Mouse (Mus musculus): Measurements from ENCODE around the gene Col6a1.

Gene Col6a1

GRCm38 (mm10) chr10:76725097-76725496, 871 bp downstream of the Col6a1 start:
- no peak for DNase-seq (ENCODE audit: low read depth, low spot score)

- no peak for DNase-seq (ENCODE audit: low read depth, low spot score)
Measured at GRCm38 (mm10) chr10:76724231-76724736, 1.7 kb downstream of the Col6a1 start.

GRCm38 (mm10) chr10:76722751-76723450, 3.1 kb downstream of the Col6a1 start:
- DNase-seq (ENCODE audit: low read depth, low spot score): no peak

GRCm38 (mm10) chr10:76721746-76722145, 4.2 kb downstream of the Col6a1 start:
- DNase-seq (ENCODE audit: low read depth, low spot score): no peak

DNA sequence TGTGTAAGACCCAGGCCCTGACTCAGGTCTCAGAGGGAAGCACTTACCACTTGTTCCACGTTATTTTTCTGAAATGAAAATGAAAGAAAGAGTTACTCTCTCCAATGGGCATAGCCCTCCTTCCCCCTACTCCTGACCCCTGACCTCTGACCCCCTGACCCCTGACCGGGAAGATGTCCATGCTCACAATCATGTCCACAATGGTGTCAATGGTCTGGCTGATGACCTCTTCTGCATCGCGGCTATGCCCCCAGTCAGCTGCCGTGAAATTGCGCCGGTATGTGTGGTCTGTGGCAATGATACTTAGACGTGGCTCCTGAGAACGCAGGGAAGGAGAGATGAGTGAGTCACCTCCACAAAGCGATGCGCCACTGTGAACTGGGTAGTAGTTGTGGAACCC, 4.8 kb downstream of the Col6a1 start:
- no peak for DNase-seq (ENCODE audit: low read depth, low spot score)

DNA sequence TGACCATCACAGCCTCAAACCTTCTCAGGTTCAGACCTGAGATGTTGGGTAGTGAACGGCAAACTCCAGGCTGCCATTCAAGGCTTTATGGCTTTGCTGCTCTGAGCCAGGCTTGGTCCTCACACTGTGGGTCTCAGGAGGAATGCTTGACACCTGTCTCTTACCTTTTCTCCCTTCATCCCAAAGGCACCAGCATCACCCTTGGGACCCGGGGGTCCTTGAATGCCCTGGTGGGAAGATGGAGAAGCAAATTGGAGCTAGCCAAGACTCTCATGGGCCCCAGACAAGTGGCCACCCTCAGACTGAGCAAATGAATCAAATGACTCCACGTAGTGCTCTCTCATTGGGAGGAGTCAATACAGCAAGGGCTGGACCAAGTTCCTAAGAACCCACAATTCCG, 8.3 kb downstream of the Col6a1 start:
- no peak for DNase-seq (ENCODE audit: low read depth, low spot score)

DNA sequence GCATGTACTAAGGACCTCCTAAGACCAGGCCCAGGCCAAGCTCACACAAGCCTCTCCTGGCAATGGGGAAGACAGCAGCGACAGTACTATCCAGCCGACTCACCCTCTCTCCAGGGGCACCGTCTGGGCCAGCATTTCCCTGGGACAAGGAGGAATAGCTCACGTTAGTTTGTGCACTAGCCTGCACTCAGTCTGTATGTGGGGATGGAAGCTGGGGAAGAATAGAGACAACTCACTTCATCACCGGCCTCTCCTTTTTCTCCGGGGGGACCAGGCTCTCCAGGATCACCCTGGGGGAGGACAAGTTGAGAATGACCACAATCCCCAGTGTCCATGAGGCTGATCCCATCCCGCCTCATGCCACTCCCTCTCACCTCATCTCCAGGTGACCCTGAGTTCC, 8.9 kb downstream of the Col6a1 start:
- DNase-seq (ENCODE audit: low read depth, low spot score): no peak

- no peak for DNase-seq (ENCODE audit: low read depth, low spot score)
Measured at GRCm38 (mm10) chr10:76714303-76714702, 11.7 kb downstream of the Col6a1 start.

GRCm38 (mm10) chr10:76712500-76712899, 13.5 kb downstream of the Col6a1 start:
- no peak for DNase-seq (ENCODE audit: low read depth, low spot score)

- no peak for DNase-seq (ENCODE audit: low read depth, low spot score)
Measured at GRCm38 (mm10) chr10:76711331-76711730, 14.6 kb downstream of the Col6a1 start.

DNA sequence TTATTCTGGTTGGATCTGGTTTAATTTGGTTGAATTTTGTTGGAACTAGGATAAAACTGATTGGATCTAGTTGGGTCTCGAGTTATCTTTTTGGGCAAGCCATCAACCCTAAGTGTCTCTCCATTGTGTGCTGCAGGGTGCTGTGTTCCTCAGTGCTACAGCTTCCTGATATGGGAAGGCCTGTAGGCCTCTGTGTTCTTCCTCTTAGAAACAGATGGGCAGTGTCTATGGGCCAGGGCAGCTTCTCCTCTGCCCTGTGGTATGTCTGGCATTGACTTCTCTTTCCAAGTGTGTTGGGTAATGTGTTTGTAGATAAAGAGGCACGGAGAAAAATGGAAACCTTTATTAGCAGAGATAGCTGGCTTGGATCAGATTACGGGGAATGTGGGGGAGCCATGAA, 17.5 kb downstream of the Col6a1 start:
- DNase-seq (ENCODE audit: low read depth, low spot score): no peak

GRCm38 (mm10) chr10:76707584-76707983, 18.4 kb downstream of the Col6a1 start:
- DNase-seq (ENCODE audit: low read depth, low spot score): no peak

- no peak for DNase-seq (ENCODE audit: low read depth, low spot score)
Measured at GRCm38 (mm10) chr10:76707001-76707400, 19.0 kb downstream of the Col6a1 start.

GRCm38 (mm10) chr10:76704358-76704757, 21.6 kb downstream of the Col6a1 start:
- no peak for DNase-seq (ENCODE audit: low read depth, low spot score)

- DNase-seq (ENCODE audit: low read depth, low spot score): no peak
Measured at GRCm38 (mm10) chr10:76701446-76701845, 24.5 kb downstream of the Col6a1 start.

GRCm38 (mm10) chr10:76699816-76700215, 26.2 kb downstream of the Col6a1 start:
- DNase-seq (ENCODE audit: low read depth, low spot score): no peak

GRCm38 (mm10) chr10:76695283-76695885, 30.6 kb downstream of the Col6a1 start:
- no peak for DNase-seq (ENCODE audit: low read depth, low spot score)

DNA sequence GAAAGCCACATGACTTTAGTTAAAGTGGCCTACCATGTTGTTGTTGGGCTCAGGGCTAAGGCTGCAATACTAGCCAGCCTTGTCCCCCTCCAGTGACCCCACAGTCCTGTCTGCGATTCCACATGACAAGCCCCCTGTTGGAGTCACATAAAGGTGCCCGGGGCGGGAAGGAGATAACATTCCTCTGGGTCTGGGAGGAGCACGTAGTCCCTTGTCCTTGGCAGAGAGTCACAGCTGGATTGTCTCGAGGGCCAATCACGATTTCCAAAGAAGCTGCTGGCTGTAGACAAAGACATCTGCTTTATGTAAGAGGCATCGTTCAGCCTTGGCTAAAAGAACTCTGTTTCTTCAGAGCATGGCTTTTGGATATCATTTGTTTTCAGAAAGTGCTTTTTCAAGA, 31.2 kb downstream of the Col6a1 start:
- no peak for DNase-seq (ENCODE audit: low read depth, low spot score)

DNA sequence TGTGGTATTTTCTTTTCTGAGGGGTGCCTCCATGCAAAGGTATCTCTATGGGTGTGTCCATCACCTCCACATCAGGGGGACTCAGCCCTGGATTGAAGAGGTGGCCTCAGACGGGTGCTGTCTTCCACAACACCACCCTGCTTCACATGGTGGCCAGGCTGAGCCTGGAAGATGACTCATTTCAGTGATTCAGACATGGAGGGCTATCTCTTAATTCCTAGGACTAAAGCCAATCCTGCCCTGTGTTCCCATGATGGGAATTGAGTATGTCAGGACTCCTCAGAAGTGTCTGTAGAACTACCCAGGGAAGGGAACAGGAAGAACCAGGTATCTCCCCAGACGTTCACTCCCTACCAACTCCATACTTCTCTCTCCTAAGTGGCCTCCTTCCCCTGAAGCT, 32.5 kb downstream of the Col6a1 start:
- DNase-seq (ENCODE audit: low read depth, low spot score): no peak

GRCm38 (mm10) chr10:76685451-76686017, 40.4 kb downstream of the Col6a1 start:
- no peak for DNase-seq (ENCODE audit: low read depth, low spot score)

DNA sequence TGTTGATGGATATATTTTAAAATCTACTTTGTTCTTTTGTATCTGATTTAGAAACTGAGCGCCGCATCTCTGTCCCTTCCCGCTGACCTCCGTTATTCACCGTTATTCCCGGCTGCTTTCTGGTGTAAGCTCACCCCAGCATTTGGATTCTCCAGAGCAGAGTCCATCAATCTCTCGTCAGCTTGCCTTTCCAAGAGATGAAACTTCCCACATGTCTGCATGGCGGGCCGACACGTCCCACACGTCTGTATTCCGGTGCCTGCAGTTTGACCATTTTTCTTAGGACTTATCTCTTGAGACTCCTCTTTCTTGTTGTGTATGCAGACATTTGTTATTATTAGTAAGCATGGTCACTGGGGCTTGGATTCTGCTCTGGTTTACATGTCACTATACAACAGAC, 42.0 kb downstream of the Col6a1 start:
- no peak for DNase-seq (ENCODE audit: low read depth, low spot score)

GRCm38 (mm10) chr10:76683461-76683860, 42.5 kb downstream of the Col6a1 start:
- DNase-seq (ENCODE audit: low read depth, low spot score): no peak

DNA sequence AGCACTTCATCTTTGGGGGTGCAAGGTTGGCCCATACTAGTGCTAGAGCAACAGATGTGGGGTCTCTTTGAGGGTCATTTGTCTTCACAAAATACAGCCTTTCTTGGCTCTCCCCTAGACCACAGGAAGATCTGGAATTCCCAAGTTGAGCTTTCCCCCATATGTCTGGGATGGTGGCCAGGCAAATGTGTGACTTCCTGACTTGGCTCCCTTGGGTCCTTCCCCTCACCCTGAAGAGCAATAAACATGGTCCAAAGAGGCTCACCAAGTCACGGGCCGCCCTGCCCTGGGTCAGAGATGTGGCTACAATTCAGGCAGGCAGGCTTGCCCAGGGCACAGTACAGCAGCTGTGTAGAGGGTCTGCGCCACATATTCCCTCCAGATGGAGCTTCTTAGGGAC, 44.1 kb downstream of the Col6a1 start:
- no peak for DNase-seq (ENCODE audit: low read depth, low spot score)

Data from c-Kit-negative CD71-positive TER-119-positive erythroid progenitor cells, embryonic 14.5 days (primary cell).